Mouse (Mus musculus) spleen, adult 2 months (tissue): Measurements from ENCODE around the gene Mob1b.

Source experiments
- CTCF ChIP-seq: fragments of 200-500 bp; IDR thresholded peaks from 2 replicates; pipeline ENCODE4 v1.5.1; 2011; ENCODE audit warnings: mild to moderate bottlenecking, inconsistent platforms; ENCODE audit not compliant: insufficient read depth, insufficient read length, insufficient replicate concordance; ENCODE audit errors: extremely low read depth
- POLR2A ChIP-seq: fragments of 200-500 bp; IDR thresholded peaks from 2 replicates; pipeline ENCODE4 v1.6.1; 2011; ENCODE audit warnings: low read depth, low read length, inconsistent platforms

DNA sequence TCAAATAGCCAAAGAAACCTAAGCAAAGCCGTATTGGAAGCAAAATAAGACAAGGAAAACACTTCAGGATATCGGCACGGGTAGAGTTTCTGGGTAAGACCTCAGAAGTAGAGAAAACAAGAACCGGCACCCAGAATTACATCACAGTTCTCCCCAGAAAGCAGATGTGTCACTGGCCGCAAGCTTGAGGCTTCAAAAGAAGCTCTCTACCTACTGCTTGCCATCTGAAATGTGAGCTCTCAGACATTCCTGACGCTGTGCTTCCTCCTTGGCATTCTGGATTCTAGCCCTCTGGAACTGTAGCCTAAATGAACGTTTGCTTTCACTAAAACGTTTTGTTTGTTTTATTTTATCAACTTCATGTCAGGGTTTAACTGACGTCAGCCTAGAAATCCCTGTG, 70.0 kb downstream of the Mob1b start:
- TF ChIP-seq POLR2A: no peak
- no peak for TF ChIP-seq CTCF
